Mouse (Mus musculus): Measurements from ENCODE around the gene Pcyox1. TPM values are rescaled to one million over a fixed set of nuclear protein-coding genes. Genes with fewer than 3 reads are reported as not detected.
"Not testable (repeated sequence)": the region's sequence is repeated elsewhere in the genome, so short reads cannot be mapped to it uniquely, and the experiment has no call there.

The Pcyox1 gene
- total RNA-seq, 2 experiments from 2014 or later, result 74.9 to 92.7 TPM

- intact Hi-C loops (cut with DNase I), result no loop called here
- DNase-seq, result peak in 1 of 2 experiments; percentile 9
Measured at GRCm38 (mm10) chr6:86370093-86370713, 26.8 kb downstream of the Pcyox1 start.

GRCm38 (mm10) chr6:86368479-86368878, 28.5 kb downstream of the Pcyox1 start:
- intact Hi-C loops (cut with DNase I), result no loop called here
- no peak for DNase-seq

GRCm38 (mm10) chr6:86366853-86367249, 30.1 kb downstream of the Pcyox1 start:
- intact Hi-C loops (cut with DNase I), result no loop called here
- no peak for DNase-seq

DNA sequence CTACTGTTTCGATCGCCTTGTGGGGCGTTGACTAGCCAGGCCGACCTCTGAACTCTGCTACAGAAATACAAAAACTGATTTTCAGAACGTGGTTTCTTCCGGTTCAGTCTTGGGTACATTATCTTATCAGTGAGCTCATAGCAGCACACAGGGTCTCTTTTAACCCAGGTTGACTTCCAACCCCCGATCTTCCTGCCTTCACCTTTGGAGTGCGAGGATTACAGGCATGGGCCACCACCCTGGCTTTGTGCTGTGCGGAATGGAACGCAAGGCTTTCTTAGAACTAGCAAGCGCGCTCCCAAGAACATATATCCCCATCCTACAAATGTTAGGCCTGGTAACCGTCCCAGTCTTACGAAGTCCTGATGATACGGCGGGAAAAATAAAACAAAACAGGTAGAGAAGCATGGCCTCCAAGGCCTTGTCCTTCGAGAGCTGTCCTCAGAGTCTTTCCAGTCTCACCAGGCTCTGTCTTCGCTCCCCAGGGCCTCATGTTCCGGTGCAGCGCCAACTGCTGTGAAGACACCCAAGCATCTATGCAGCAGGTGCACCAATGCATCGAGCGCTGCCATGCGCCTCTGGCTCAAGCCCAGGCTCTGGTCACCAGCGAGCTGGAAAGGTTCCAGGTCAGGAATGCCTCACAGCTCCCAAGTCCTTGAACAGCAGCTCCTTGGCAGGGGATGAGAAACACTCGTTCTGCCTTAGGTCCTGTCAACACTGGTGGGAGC, 30.7 kb downstream of the Pcyox1 start:
- intact Hi-C loops (cut with DNase I), result no loop called here
- peak; percentile 36 to 42 for DNase-seq

DNA sequence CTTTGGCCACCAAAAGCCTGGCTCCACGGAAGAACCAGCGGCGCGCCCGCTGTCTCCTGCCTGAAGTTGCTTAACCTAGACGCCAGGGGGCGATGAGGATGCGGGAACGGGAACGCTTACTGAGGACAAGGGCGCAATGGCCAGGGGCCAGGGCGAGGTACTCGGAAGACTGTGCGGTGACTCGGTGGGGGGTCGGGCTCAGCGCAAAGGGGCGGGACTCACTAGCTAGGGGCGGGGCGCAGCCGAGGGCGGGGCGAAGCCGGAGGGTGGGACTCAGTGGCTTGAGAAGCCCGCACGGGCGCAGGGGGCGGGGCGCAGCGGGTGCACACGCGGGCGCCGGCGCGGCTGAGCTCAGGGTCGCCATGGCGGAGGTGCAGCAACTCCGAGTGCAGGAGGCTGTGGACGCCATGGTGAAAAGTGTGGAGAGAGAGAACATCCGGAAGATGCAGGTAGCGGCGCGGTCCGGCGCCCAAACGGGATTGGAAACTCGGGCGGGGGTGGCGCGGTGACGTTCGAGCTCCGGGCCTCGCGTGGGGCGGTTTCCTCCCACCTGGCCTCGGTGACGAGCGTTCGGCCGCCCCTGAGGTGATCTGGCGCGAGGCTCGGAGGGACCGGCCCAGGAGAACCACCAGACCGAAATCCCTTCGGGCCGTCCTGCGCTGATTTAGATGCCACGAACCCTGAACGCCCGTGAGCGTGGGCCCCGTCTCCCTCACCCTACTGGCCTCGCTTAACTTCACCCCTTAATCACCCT, 31.4 kb downstream of the Pcyox1 start, which contains the start of gene Fam136a:
Fam136a (plus strand) TSS at position 276 of the 754 bp plus-strand sequence.
- intact Hi-C loops (cut with DNase I), result loop anchor here (2.0 kb wide), 2 partner anchors 37 to 73 kb away; partner anchors contain the start of gene C87436
- DNase-seq, result peak; percentile 93 to 95

DNA sequence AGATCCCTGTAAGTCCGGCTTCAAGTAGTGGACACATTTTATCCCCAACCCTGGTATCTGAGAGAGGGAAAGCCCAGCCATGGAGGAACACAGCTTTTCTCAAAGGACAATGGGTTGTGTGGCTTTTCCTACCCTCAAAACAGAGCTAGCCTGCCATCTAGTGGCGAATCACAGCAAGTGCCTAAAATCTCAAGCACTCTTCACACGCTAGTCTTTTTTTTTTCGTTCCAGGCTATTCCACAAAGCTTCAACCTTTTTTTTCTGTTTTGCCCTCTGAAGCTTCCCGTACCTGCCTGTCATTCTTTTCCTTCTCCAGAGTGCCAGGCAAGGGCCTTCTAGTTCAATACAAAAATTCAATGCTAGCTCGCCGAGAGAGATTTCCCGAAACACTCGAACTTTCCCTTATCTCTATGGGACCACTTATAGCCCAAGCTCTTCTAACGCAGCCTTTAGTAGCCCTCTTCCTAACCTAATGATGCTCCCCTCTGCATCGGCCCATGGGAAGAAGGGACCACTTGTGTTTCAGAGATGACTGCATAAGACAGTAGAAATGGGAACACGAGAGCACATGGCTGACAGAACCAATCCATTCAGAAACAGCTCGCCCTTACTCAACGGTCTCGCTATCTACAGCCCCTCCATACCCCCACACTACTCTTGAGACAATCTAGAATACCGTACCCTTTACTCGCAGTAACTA, 32.4 kb downstream of the Pcyox1 start:
- intact Hi-C loops (cut with DNase I), result loop anchor here (1.0 to 5.0 kb wide), 6 partner anchors 38 to 342 kb away; partner anchors contain the start of genes C87436 and Tgfa
- peak; percentile 77 to 81 for DNase-seq

DNA sequence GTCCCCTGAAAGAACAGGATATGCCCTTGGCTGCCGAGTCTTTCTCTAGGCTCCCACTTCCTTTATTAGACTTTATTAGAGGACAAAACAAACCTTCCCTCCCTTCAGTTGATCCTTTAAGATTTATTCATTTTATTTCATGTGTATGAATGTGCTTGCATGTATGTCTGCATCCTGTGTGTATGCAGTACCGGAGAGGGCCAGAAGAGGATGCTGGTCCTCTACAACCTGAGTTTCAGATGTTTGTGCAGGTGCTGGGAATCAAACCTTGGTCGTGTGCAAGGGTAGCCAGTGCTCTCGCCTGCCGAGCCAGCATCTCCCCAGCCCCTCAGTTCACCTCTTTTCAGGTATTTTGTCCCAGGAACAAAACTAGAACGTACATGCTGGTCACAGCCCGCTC, 35.6 kb downstream of the Pcyox1 start:
- intact Hi-C loops (cut with DNase I), result loop anchor here (5.0 kb wide), 2 partner anchors 164 to 339 kb away; partner anchors contain the start of gene Tgfa

DNA sequence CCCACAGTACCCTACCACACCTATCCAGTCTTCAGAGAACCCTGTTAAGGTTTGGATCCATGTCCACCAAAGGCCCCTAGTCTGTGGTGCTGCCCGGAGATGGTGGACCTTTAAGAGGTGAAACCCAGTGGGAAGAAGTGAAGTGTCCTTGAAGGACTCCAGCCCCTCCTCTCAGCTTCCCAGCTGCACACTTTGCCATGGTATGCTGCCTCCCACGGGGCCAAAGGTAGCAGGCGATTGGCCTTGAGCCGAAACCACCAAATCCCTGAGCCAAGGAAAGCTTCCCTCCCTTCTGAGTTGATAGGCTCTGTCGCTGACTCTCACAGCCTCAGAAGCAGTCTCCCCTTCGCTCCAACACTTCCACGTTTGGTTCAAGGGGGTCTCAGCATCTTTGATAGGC, 36.3 kb downstream of the Pcyox1 start:
- no peak for DNase-seq

More for the DNA sequence above, 35.6 kb downstream of the Pcyox1 start:
- no peak for DNase-seq

GRCm38 (mm10) chr6:86356956-86357355, 40.0 kb downstream of the Pcyox1 start:
- intact Hi-C loops (cut with DNase I), result no loop called here
- DNase-seq, result no peak

More for the DNA sequence above, 36.3 kb downstream of the Pcyox1 start:
- intact Hi-C loops (cut with DNase I), result loop anchor here (5.0 kb wide), 2 partner anchors 163 to 338 kb away; partner anchors contain the start of gene Tgfa

DNA sequence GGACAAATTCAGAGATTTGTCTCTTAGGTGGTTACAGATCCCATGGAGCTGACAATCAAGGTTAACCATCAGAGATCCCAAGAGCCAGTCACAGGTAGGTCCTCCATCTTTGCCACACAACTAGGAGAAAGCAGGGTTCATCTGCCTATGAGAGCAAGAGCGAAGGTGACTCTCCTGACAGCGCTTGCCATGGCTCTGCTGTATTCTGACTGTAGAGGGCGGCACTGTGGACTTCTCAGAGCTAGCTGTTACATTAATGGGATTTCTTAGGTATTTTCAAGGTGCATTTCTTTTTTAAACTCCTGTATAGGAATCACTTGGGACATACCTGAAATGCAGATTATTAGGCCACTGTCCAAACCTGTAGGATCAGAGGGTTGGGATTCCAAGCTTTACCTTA, 42.0 kb downstream of the Pcyox1 start:
- no peak for DNase-seq
- intact Hi-C loops (cut with DNase I), result no loop called here

- intact Hi-C loops (cut with DNase I), result no loop called here
Measured at GRCm38 (mm10) chr6:86349257-86349656, 47.7 kb downstream of the Pcyox1 start.

GRCm38 (mm10) chr6:86346063-86346462, 50.9 kb downstream of the Pcyox1 start:
- DNase-seq, result no peak
- intact Hi-C loops (cut with DNase I), result no loop called here

More at GRCm38 (mm10) chr6:86349257-86349656, 47.7 kb downstream of the Pcyox1 start:
- DNase-seq, result no peak

DNA sequence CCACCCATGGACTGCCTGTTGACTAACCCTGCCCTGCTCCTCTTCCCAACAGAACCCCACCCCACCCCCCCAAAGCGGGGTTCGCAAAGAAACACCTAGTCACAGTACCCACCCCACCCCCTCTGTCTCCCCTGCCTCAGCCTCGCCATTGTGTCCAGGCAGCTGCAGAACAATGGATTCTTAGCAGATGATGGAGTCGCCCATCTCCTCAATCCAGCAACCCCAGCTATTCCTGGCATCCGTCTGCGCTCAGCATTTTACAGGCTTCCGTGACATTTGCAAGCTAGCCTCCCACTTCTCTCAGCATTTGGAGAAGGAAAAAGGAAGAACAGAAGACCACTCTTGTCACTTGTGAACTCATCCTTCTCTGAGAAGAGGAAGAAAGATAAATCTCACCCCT, 53.3 kb downstream of the Pcyox1 start:
- DNase-seq, result no peak
- intact Hi-C loops (cut with DNase I), result no loop called here

DNA sequence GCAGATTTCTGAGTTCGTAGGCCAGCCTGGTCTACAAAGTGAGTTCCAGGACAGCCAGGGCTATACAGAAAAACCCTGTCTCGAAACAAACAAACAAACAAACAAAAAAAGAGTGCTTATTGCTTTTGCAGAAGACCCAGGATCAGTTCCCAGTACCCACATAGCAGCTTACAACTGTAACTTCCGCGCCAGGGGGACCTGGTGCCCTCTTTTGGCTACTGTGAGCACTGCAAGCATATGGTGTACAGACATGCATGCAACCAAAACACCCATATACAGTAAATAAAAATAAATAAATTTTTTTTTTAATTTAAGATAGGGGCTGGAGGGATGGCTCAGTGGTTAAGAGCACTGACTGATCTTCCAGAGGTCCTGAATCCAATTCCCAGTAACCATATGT, 60.6 kb downstream of the Pcyox1 start:
- intact Hi-C loops (cut with DNase I); DNase-seq: not testable (repeated sequence)

Other genes starting within 250 kb of the Pcyox1 start
- gene Tgfa, start 201.9 kb downstream of the Pcyox1 start, total RNA-seq (2021), result 1 to 10 TPM; 1.1 to 1.4 TPM
- gene Fam136a, start 31.5 kb downstream of the Pcyox1 start, total RNA-seq (2021), result 10 to 100 TPM; 26.8 to 28.9 TPM
- 10 to 100 TPM; 34.1 to 42.1 TPM for gene Snrpg, start 25.9 kb downstream of the Pcyox1 start, total RNA-seq (2021)
- gene Tia1, start 7.1 kb upstream of the Pcyox1 start, total RNA-seq (2021), result 10 to 100 TPM; 18.1 to 26.4 TPM
- gene Gm44790, start 29.5 kb upstream of the Pcyox1 start, total RNA-seq (2021), result not detected
- 10 to 100 TPM in 1 of 2 experiments, 1 to 10 TPM in 1; 9.6 to 10.9 TPM for gene C87436, start 41.2 kb upstream of the Pcyox1 start, total RNA-seq (2021)
- gene Pcbp1, start 129.2 kb upstream of the Pcyox1 start, total RNA-seq (2021), result 100 to 1,000 TPM; 147 to 159 TPM
- gene Asprv1, start 231.0 kb upstream of the Pcyox1 start, total RNA-seq (2021), result not detected